Mouse (Mus musculus) ES-Bruce4 (cell line): ENCODE measurements around the gene Vps37b. TPM values are rescaled to one million over a fixed set of nuclear protein-coding genes. Genes with fewer than 3 reads are reported as not detected.

Source experiments
- H3K27ac ChIP-seq: 2 replicates; pipeline ENCODE4 v1.5.1; 2012; ENCODE audit warnings: low read length, inconsistent platforms; ENCODE audit not compliant: insufficient read depth
- H3K27me3 ChIP-seq: 2 replicates; pipeline ENCODE4 v1.6.1; 2012; ENCODE audit warnings: mild to moderate bottlenecking, low read length, inconsistent platforms; ENCODE audit not compliant: control insufficient read depth, poor library complexity, insufficient read depth, severe bottlenecking
- H3K36me3 ChIP-seq: 2 replicates; pipeline ENCODE4 v1.6.1; 2012; ENCODE audit warnings: inconsistent platforms, mild to moderate bottlenecking, low read length, moderate library complexity; ENCODE audit not compliant: control insufficient read depth, poor library complexity, insufficient read depth, severe bottlenecking
- H3K4me1 ChIP-seq: one replicate; pipeline ENCODE4 v1.8.1; 2011; ENCODE audit warnings: low read length; ENCODE audit not compliant: control insufficient read depth, insufficient read depth
- H3K4me3 ChIP-seq: 2 replicates; pipeline ENCODE4 v1.5.1; 2011; ENCODE audit warnings: low read depth, mild to moderate bottlenecking, low read length
- H3K9ac ChIP-seq: 2 replicates; pipeline ENCODE4 v1.6.1; 2012; ENCODE audit warnings: low read depth, mild to moderate bottlenecking, inconsistent platforms; ENCODE audit not compliant: poor library complexity, severe bottlenecking
- H3K9me3 ChIP-seq: replicated peaks from 2 replicates; pipeline ENCODE4 v1.6.1; 2012; ENCODE audit warnings: mild to moderate bottlenecking, low read length, inconsistent platforms; ENCODE audit not compliant: control insufficient read depth, poor library complexity, insufficient read depth, severe bottlenecking
- CTCF ChIP-seq: IDR thresholded peaks from one replicate; pipeline ENCODE4 v1.8.1; 2011; ENCODE audit warnings: low read depth, low read length
- EP300 ChIP-seq: IDR thresholded peaks from 2 replicates; pipeline ENCODE4 v1.6.1; 2011; ENCODE audit warnings: low read depth, low read length; ENCODE audit not compliant: insufficient read depth
- POLR2A ChIP-seq: IDR thresholded peaks from one replicate; pipeline ENCODE4 v1.8.1; 2011; ENCODE audit warnings: low read length; ENCODE audit not compliant: insufficient read depth
- polyA plus RNA-seq: library from polyadenylated mRNA; stranded (reverse); fragments of >200 nt; gene quantifications from 2 replicates; pipeline ENCODE4 v1.2.4, GENCODE M21; 2011; ENCODE audit warnings: low read depth; ENCODE audit not compliant: missing spikeins, insufficient read depth, insufficient read length

Gene Vps37b
- polyA plus RNA-seq, 1 experiment, result 11.9 TPM

DNA sequence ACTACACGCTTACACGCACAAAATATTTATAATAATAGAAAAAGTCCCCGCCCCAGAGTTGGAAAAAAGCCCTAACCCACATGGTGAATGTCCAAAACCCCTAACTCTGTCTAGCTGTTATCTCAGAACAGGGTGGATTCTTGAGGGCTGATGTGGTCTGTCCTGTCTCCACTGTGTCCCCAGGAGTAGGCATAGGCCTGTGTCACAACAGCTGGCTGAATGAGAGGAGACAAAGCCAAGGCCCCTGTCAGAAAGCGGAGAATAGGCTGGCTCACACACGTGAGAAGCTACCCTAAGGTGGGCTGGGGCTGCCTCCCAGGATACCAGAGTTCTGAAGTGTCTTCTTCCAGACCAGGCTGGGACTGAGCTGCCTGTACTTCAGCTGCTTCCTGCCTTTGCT lies 53.9 kb downstream of the Vps37b start:
- H3K36me3 ChIP-seq, result no peaks in the 10 kb centered on the region
- no peak overlapping the region for H3K9ac ChIP-seq
- H3K9me3 ChIP-seq, result no peaks in the 10 kb centered on the region
- H3K27me3 ChIP-seq, result no peaks in the 10 kb centered on the region
- H3K4me3 ChIP-seq, result no peak overlapping the region
- H3K27ac ChIP-seq, result no peak overlapping the region
- H3K4me1 ChIP-seq, result no peaks in the 10 kb centered on the region
- TF ChIP-seq EP300, result no peak
- no peak for TF ChIP-seq CTCF
- no peak for TF ChIP-seq POLR2A

GRCm38 (mm10) chr5:123977231-123977630 lies 54.8 kb downstream of the Vps37b start:
- H3K27ac ChIP-seq, result no peak overlapping the region
- H3K4me3 ChIP-seq, result no peak overlapping the region
- no peaks in the 10 kb centered on the region for H3K27me3 ChIP-seq
- no peaks in the 10 kb centered on the region for H3K9me3 ChIP-seq
- no peak overlapping the region for H3K9ac ChIP-seq
- no peak for TF ChIP-seq EP300
- no peak for TF ChIP-seq POLR2A
- no peak for TF ChIP-seq CTCF
- no peaks in the 10 kb centered on the region for H3K4me1 ChIP-seq
- H3K36me3 ChIP-seq, result no peaks in the 10 kb centered on the region

- no peaks in the 10 kb centered on the region for H3K9me3 ChIP-seq
- no peaks in the 10 kb centered on the region for H3K4me1 ChIP-seq
- H3K36me3 ChIP-seq, result no peaks in the 10 kb centered on the region
- H3K9ac ChIP-seq, result no peak overlapping the region
- TF ChIP-seq POLR2A, result no peak
- TF ChIP-seq CTCF, result no peak
- no peak for TF ChIP-seq EP300
- H3K27me3 ChIP-seq, result no peaks in the 10 kb centered on the region
- no peak overlapping the region for H3K4me3 ChIP-seq
- no peak overlapping the region for H3K27ac ChIP-seq
Measured at GRCm38 (mm10) chr5:123975668-123976180, 56.3 kb downstream of the Vps37b start.

- H3K27me3 ChIP-seq, result no peaks in the 10 kb centered on the region
- peak overlapping the region; percentile 84 for H3K9ac ChIP-seq
- no peaks in the 10 kb centered on the region for H3K4me1 ChIP-seq
- no peak for TF ChIP-seq CTCF
- no peak for TF ChIP-seq POLR2A
- TF ChIP-seq EP300, result no peak
- no peak overlapping the region for H3K27ac ChIP-seq
- H3K9me3 ChIP-seq, result no peaks in the 10 kb centered on the region
- H3K4me3 ChIP-seq, result no peak overlapping the region
- H3K36me3 ChIP-seq, result no peaks in the 10 kb centered on the region
Measured at GRCm38 (mm10) chr5:123974616-123975111, 57.4 kb downstream of the Vps37b start.

GRCm38 (mm10) chr5:123974179-123974485 lies 57.9 kb downstream of the Vps37b start:
- H3K4me1 ChIP-seq, result no peaks in the 10 kb centered on the region
- no peaks in the 10 kb centered on the region for H3K27me3 ChIP-seq
- no peaks in the 10 kb centered on the region for H3K36me3 ChIP-seq
- no peak for TF ChIP-seq POLR2A
- TF ChIP-seq CTCF, result no peak
- no peak for TF ChIP-seq EP300
- H3K9ac ChIP-seq, result peak overlapping the region; percentile 84
- H3K4me3 ChIP-seq, result peak overlapping the region; percentile 85
- no peak overlapping the region for H3K27ac ChIP-seq
- H3K9me3 ChIP-seq, result no peaks in the 10 kb centered on the region

DNA sequence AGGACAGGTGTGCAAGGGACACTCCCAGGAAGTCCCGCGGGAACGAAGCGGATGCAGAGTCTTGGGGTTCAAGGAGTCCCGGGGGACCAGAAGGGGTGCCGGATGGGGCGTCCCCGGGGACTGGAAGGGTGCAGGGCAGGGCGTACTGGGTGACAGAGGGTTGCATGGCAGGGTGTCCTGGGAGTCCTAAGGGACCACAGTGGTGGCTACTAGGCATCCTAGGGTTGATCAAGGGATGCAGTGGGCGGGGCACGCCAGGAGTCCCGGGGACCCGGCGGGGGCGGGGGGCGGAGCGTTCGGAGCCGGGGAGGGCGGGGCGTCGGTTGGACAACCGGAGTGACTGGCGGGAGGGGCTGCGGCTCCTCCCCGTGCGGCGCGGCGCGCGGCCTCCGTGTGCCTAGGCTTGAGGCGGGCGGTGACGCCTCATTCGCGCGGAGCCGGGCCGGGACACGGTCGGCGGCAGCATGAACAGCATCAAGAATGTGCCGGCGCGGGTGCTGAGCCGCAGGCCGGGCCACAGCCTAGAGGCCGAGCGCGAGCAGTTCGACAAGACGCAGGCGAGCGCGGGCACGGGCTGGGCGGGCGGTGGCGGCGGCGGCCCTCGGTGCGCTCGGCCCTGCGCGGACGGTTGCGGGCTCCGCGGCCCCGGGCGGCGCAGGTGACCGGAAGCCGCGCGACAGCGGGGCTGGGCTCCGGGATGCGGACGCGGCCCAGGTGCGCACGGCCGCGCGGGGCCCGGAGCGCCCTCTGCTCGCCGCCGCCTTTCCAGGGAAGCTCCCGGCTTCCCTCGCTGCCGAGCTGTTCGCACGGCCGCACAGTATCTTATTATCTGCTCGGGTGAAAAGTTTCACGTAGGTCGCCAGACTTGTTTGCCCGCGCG lies 58.5 kb downstream of the Vps37b start, which contains the start of gene Hip1r:
Gene Hip1r (plus strand): TSS at position 330 of the 880 bp plus-strand sequence.
- Histone ChIP-seq H3K4me1 (no peaks in the 10 kb centered on the region), H3K36me3 (no peaks in the 10 kb centered on the region), H3K4me3 (peak within 1 kb of the TSS; percentile 85), H3K9ac (peak within 1 kb of the TSS; percentile 84), H3K27ac (no peak within 1 kb of the TSS), H3K9me3 (no peaks in the 10 kb centered on the region), H3K27me3 (no peaks in the 10 kb centered on the region)
- peak; percentile 12 for TF ChIP-seq POLR2A
- no peak for TF ChIP-seq CTCF
